Mouse (Mus musculus) hematopoietic stem cell, adult 5-6 weeks (primary cell): Measurements from ENCODE around the gene Rnd2. TPM values are rescaled to one million over a fixed set of nuclear protein-coding genes. Genes with fewer than 3 reads are reported as not detected.
"Not testable (repeated sequence)": the region's sequence is repeated elsewhere in the genome, so short reads cannot be mapped to it uniquely, and the experiment has no call there.

Experiments
- ATAC-seq, 2 experiments: fragments of 125-278 bp in 1 of 2; replicated peaks in 1 of 2; 2 replicates each; pipeline ENCODE4 v1.8.0; 2016 to 2017; ENCODE audit warnings: inconsistent platforms in 2 of 2, mild to moderate bottlenecking in 2 of 2, moderate number of reproducible peaks in 2 of 2, low read depth in 1 of 2, moderate TSS enrichment in 1 of 2; ENCODE audit not compliant: low FRiP score in 2 of 2, poor library complexity in 2 of 2, severe bottlenecking in 2 of 2, insufficient read depth in 1 of 2, low TSS enrichment in 1 of 2
- total RNA-seq: library from RNA; stranded (forward); fragments of 172-1452, 232-1000 nt; gene quantifications from 2 replicates; pipeline ENCODE4 v1.2.3, GENCODE M21; 2017

Gene Rnd2
- total RNA-seq = 5.3 and 5.8 TPM in 2 replicates

DNA sequence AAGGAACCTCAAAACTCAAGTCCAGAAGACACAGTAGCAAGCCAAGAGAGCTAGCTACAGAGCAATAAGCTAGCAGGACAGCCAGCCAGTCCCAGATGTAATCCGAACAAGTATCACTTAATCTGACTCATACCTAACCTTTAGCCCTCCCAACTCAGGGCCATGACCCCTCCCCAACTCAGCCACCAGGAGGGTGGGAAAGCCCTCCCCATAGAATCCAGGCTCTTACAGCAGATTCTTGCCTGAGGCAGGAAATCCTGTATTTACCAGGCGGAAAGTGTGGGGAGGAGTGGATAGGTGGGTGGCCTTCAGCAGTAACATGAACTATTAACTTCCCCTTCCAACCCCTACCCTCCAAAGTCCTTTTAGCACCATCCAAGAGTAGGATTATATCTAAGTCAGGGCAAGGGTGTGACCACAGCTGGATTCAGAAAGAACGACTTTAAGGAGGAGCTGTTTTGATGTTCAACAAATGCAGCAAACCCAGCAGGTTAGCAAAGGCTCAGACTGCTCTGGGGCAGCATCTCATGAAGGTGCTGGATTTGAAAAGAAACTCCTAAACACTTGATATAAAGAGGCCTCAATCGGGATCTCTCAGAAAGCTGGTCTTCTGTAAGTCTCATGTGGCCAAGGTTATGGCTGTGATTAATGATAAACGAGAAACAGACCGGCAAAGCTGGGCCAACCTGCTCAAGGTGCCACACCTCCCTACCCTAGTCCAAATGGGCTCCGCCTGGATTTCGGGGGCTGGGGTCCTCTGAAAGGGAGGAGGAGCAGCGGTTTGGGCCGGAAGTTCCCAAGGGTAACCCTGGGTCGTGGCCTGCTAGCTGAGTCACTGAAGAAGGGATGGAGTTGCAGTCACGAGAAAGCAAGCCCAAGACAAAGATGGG lies at the start of gene Rnd2:
Rnd2 (plus strand) TSS at position 789 of the 890 bp plus-strand sequence.
- ATAC-seq = peak; percentile 1 to 18; a peak in 2 of 4 replicates

GRCm38 (mm10) chr11:101415306-101415705 lies 49.5 kb upstream of the Rnd2 start:
- ATAC-seq = no peak

DNA sequence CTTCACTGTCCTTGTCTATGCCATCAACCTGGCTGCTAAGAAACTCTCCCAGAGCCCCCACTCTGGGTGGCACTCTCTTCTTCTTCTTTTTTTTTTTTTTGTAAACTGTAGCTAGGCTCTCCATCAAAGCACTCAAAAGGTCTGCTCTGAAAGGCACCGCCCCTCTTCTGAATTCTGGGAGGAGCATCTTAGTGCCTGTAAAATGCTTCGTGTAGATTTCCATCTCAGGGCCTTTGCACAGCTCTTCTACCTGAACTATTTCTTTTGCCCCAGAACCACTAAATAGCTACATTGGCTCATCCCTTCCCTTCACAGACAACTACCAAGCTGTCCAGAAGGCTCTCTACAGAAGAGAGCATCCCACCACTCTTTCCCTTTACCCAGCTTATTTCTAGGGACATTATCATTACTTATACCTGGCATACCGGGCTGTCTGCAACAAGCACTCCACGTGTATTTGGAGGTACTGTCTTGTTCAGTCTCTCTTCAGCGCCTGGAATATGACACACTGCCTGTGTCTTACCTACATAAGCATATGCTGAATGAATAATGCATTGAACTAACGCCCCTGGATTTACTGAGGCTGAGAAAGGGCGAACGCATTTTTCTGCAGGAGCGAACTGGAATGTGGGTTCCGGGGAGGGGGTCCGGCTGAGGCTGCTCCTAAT lies 48.2 kb upstream of the Rnd2 start:
- peak in 1 of 2 experiments; percentile 39; a peak in 1 of 4 replicates for ATAC-seq

DNA sequence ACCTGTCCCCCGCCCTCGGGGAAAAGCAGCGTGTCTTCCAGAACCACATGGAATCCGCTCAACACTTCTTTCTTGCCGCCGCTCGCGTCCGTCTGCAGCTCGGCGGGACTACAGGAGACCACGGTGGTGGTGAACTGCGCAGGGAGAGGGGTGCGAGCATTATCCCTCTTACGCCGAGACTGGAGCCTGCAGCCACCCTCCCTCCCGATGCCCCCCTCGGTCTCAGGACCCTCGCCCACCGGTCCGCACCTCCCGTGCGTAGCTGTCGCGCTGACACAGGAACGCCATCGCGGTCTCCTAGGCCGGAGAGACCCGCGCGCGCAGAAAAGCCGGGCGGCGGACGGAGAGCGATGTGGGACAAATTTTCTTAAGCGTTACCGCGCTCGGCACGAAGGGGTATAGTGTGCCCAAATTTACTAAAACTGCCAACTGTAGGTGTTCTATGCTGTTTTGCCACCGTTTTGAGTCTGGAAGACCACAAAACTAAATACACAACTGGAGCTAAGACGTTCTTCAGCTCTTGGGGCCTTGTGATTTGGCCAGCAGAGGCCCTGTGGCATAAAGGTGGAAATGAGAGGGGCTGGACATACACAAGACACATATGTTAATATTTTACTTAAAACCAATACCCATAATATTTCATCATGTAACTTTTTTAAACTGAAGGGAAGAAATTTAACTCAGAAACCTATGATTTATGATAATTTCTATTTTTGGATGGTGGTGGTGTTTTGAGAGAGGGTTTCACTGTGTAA lies 47.5 kb upstream of the Rnd2 start, which contains the start of gene Aarsd1:
Aarsd1 (minus strand) TSS at position 515 of the 755 bp plus-strand sequence.
- peak; percentile 79 to 88 for ATAC-seq

DNA sequence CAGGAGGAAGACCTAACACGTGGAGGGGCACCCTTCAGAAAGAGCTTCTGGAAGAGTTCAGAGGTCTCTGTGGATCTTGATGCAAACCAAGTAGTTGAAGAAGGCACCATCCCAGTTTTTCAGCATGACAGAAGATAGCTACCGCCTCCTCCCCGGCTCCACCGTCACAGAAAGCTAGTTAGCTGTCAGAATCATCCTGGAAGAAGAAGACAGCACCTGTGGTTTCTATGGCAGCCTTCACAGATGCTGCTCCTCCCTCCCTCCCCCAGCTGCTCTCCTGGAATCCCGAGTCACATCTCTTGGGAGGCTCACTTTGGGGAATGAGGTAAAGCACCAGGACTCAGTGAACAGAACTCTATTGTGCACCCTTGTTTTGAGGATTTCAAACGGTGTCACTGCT lies 45.8 kb upstream of the Rnd2 start:
- ATAC-seq = no peak

GRCm38 (mm10) chr11:101419610-101420009 lies 45.2 kb upstream of the Rnd2 start:
- ATAC-seq = no peak

- no peak for ATAC-seq
These were observed 44.7 kb upstream of the Rnd2 start for GRCm38 (mm10) chr11:101420148-101420547.

GRCm38 (mm10) chr11:101424105-101424851 lies 40.5 kb upstream of the Rnd2 start, which contains the start of gene Gm27029:
TSS of gene Gm27029 (minus strand) at chr11:101424796.
- ATAC-seq = peak in 1 of 2 experiments; percentile 17; a peak in 2 of 4 replicates

DNA sequence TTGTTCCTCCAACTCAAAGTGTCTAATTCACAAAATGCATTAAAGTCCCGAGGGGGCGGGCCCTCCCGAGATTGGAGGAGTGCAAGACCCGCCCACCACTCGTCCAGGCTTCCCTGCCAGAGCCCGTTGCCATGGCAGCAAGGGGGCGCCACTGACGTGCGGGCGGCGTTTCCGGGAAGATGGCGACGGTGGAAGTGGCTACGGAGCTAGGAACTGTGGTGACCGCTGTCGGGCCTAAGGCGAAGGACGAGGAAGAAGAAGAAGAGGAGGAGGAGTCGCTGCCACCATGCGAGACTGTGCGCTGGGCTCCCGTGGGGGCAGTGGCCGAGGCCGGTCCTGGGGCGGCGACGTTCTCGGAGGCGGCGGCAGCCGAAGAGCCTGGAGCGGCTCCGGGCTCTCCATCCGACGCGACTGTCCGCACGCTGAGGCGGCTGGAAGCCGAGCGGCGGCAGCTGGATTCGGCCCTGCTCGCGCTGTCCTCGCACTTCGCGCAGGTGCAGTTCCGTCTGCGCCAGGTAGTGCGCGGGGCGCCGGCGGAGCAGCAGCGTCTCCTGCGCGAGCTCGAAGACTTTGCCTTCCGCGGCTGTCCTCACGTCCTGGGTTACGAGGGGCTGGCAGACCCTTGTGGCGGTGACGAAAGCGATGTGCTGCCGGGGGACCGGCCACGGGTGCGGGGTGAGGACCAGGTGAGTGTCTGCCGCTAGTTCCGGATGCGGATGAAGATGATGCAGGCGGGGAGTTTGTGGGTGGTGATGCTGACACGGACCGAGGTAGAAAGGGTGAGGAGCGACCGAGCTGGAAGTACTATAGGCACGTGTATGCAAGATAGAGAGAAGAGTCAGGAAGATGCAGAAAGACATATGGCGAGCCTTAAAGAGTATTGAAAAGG lies 39.6 kb upstream of the Rnd2 start, which contains the start of the genes Rundc1 and Ptges3l:
Rundc1 (plus strand) TSS at position 161 of the 889 bp plus-strand sequence.
Ptges3l (minus strand) TSS at position 409 of the 889 bp plus-strand sequence.
- peak; percentile 97 to 98 for ATAC-seq

DNA sequence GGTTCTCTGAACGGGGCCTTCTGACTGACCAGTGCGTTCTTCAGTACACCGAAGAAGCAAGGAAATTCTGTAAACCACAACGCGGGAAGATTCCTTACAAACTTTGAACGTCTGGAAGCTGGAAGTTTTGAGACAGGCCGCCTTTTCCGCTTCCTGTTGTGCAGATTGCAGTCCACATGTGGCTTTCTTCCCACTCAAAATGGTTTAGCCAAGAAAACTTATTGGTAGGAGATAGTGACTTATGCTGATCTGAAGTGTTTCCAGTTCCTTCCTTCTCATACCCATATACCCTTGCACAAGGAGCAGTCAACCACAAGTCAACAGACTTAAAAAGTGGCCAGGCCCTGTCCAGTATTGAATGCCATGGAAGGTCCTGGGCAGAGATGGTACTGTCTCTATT lies 38.6 kb upstream of the Rnd2 start:
- ATAC-seq = no peak

- ATAC-seq = no peak
These were observed 33.5 kb upstream of the Rnd2 start for GRCm38 (mm10) chr11:101431327-101431726.

GRCm38 (mm10) chr11:101433396-101433795 lies 31.4 kb upstream of the Rnd2 start:
- ATAC-seq = no peak

GRCm38 (mm10) chr11:101435831-101436230 lies 29.0 kb upstream of the Rnd2 start:
- ATAC-seq = no peak

GRCm38 (mm10) chr11:101436916-101437315 lies 27.9 kb upstream of the Rnd2 start:
- no peak for ATAC-seq

DNA sequence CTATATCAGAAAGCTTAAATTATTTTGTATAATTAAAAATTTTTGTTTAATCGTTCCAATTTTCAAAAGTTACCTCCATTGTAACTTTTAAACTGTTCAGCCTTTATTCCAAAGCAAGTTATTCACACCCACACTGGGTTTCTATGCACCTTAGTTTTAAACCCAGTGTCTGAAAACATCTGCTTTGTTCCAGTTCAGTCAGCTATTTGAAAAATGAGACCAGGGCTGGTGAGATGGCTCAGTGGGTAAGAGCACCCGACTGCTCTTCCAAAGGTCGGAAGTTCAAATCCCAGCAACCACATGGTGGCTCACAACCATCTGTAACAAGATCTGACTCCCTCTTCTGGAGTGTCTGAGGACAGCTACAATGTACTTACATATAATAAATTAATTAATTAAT lies 26.8 kb upstream of the Rnd2 start:
- ATAC-seq = not testable (repeated sequence)
